Mouse (Mus musculus): ENCODE results near the gene Sh3pxd2b. TPM values are rescaled to one million over a fixed set of nuclear protein-coding genes. Genes with fewer than 3 reads are reported as not detected.
A peak's percentile ranks its signal among the peaks of the same experiment; 100 is the strongest.

The Sh3pxd2b gene
- total and polyA plus RNA-seq, 2 experiments from 2014 or later = 7.4 to 35.9 TPM

DNA sequence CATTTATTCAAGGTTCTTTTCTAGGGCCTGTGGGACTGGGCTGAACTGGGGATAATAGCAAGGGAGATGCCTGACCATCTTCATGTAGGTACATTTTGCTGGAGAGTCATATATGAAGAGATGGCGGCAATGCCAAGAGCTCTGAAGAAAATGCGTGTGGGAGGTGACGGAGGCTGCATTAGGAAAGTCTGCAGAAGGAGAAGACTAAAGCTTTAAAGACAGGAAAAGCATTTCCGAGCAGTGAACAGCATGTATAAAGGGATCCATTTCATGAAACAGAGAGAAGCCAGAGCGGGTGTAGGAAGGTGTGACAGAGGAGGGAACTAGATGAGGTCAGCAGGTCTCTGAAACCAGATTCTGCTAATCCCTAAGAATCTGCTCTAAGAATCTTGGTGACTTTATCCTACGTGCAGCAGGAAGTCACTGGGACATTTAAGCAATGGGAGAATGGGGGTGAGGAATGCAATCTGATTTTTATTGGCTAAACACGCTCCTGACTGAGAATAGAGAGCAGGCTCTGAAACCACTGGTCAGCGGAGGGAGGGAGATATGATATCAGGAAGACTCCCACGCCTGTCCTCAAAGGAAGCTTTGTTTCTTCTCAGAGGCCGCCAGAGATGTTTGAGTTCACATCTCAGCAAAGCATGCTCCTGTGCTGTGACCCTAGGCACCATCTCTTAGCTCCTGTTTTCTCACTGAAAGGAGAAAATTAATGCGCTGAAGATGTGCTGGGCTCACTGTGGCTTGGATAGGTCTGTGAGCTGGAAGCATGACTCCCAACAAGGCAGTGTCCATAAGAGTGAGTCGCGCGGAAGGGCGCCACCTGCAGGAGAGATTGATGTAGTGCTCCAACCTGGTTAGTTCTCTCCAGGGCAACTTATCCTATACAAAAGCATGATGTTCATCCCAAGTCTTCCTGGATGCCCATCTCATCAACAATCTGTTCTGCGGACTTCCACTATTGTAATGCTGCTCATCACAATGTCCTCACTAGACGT is 6.8 kb upstream of the Sh3pxd2b start:
- ATAC-seq (peak; percentile 62), DNase-seq (peak; percentile 63)
- no peak overlapping the region for H3K9ac ChIP-seq
- H3K4me1 ChIP-seq (ENCODE audit: insufficient read depth) = no peaks in the 10 kb centered on the region
- no peak overlapping the region for H3K27ac ChIP-seq (ENCODE audit: low read depth, low read length)
- no peak overlapping the region for H3K4me3 ChIP-seq (ENCODE audit: low read depth, low read length)
- peak; percentile 76 for TF ChIP-seq CTCF (IDR thresholded peaks at IDR 0.05; ENCODE audit: low read depth)
- H3K36me3 ChIP-seq (ENCODE audit: insufficient read depth) = no peaks in the 10 kb centered on the region
- no peaks in the 10 kb centered on the region for H3K27me3 ChIP-seq (ENCODE audit: insufficient read depth, low read length)
- H3K9me3 ChIP-seq (ENCODE audit: low read length) = no peaks in the 10 kb centered on the region
- no peak overlapping the region for H3K4me2 ChIP-seq (ENCODE audit: low read depth)
- 48% methylated on average over 17 of the region's 17 CpGs for WGBS

DNA sequence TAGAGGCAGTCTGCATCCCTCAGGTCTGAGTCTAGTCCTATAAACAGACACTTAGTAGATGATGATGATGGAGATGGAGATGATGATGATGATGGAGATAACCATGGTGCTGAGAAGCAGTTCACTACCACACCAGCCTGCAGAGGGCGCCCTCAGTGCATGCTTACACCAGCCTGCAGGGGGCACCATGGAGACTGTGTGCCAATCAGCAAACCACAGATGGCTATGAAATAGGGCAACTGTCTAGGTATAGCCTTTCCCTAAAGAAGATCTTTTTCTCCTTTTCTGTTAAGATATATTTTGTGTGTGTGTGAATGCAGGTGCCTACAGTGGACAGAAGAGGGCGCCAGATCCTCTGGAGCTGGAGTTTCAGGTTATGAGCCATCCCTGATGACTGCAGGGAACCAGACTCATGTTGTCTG is 4.8 kb upstream of the Sh3pxd2b start:
- DNase-seq = peak; percentile 68
- TF ChIP-seq CTCF (IDR thresholded peaks at IDR 0.05; ENCODE audit: low read depth) = peak; percentile 78

DNA sequence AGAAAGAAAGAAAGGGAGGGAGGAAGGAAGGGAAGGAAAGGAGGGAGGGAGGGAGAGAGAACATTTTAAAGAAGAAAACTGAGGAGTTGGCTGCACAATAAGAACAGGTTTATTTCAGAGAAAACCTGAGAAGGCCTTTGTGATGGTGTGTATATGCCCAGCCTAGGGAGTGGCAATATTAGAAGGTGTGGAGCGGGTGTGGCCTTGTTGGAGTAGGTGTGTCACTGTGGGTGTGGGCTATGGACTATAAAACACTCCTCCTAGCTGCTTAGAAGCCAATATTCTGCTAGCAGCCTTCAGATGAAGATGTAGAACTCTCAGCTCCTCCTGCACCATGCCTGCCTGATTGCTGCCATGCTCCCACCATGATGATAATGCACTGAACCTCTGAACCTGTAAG is 4.3 kb upstream of the Sh3pxd2b start:
- no peak overlapping the region for H3K4me2 ChIP-seq (ENCODE audit: low read depth)
- DNase-seq (no peak), ATAC-seq (no peak)
- no peaks in the 10 kb centered on the region for H3K9me3 ChIP-seq (ENCODE audit: low read length)
- no peaks in the 10 kb centered on the region for H3K36me3 ChIP-seq (ENCODE audit: insufficient read depth)
- no peak overlapping the region for H3K27ac ChIP-seq (ENCODE audit: low read depth, low read length)
- H3K4me3 ChIP-seq (ENCODE audit: low read depth, low read length) = no peak overlapping the region
- no peak overlapping the region for H3K9ac ChIP-seq
- TF ChIP-seq CTCF (IDR thresholded peaks at IDR 0.05; ENCODE audit: low read depth) = no peak
- no peaks in the 10 kb centered on the region for H3K27me3 ChIP-seq (ENCODE audit: insufficient read depth, low read length)
- 96% methylated on average over 1 of the region's 1 CpGs for WGBS
- peaks cover 1% of the 10 kb centered on the region for H3K4me1 ChIP-seq (ENCODE audit: insufficient read depth)

More for the DNA sequence above, 4.8 kb upstream of the Sh3pxd2b start:
- Histone ChIP-seq H3K9ac (no peak overlapping the region), H3K4me1 (ENCODE audit: insufficient read depth) (no peaks in the 10 kb centered on the region), H3K36me3 (ENCODE audit: insufficient read depth) (no peaks in the 10 kb centered on the region), H3K9me3 (ENCODE audit: low read length) (no peaks in the 10 kb centered on the region), H3K4me2 (ENCODE audit: low read depth) (no peak overlapping the region), H3K27me3 (ENCODE audit: insufficient read depth, low read length) (no peaks in the 10 kb centered on the region), H3K4me3 (ENCODE audit: low read depth, low read length) (no peak overlapping the region), H3K27ac (ENCODE audit: low read depth, low read length) (no peak overlapping the region)
- WGBS = 22% methylated on average over 2 of the region's 2 CpGs
- ATAC-seq = no peak

DNA sequence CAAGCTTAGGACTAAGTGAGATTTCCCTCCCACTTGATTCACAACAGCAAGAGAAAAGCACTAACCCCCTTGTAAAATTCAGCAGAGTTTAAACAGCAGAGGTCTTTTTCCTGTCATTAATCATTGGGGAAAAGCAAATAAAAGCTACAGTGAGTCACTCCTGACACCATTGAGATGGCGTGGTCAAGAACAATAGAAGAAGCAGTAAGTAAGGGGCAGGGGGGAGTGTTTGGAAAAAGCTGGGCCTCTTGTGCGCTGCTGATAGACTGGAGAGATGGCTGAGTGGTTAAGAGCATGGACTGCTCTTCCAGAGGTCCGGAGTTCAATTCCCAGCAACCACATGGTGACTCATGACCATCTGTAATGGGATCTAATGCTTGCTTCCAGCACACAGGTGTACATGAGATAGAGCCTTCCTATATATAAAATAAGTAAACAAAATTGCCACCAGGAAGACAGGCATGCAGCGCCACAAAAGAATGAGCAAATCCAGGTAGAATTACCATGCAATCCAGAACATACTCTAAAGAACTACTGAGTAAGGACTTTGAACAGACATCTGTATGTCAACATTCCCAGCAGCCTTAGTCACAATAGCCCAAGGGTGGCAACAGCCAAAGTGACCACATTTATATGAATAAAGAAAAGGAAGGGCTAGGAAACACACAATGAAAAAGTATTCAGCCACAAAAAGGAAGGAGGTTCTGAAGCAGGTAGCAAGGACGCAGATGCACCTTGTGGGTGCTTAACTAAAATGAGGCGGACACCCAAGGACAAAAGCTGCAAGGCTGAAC is 1.9 kb upstream of the Sh3pxd2b start:
- H3K9ac ChIP-seq = no peak overlapping the region
- no peak for ATAC-seq
- TF ChIP-seq CTCF (IDR thresholded peaks at IDR 0.05; ENCODE audit: low read depth) = no peak

DNA sequence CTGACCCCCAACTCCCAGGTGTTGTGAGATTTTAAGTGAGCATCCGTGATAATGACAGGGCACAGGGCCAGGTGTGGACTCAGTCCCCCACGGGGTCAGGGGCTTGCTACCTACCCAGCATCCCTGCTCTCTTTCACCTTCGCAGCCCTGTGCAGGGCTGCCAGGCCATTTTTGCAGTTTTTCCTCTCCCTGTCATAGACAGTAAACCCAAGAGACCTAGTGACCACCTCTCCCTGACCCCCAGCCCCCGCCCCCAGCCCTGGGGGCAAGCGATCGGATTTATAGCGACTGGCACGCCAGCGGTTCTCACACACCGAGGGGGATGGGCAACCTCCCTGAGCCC is 385 bp upstream of the Sh3pxd2b start:
- Histone ChIP-seq H3K9ac (peak overlapping the region; percentile 91), H3K27ac (ENCODE audit: low read depth, low read length) (peak overlapping the region; percentile 82), H3K4me3 (ENCODE audit: low read depth, low read length) (peak overlapping the region; percentile 77), H3K4me1 (ENCODE audit: insufficient read depth) (peaks cover 17% of the 10 kb centered on the region), H3K36me3 (ENCODE audit: insufficient read depth) (peaks cover 7% of the 10 kb centered on the region; the same call in 1 of the 2 replicates), H3K27me3 (ENCODE audit: insufficient read depth, low read length) (no peaks in the 10 kb centered on the region), H3K9me3 (ENCODE audit: low read length) (no peaks in the 10 kb centered on the region), H3K4me2 (ENCODE audit: low read depth) (peak overlapping the region; percentile 65)
- TF ChIP-seq CTCF (IDR thresholded peaks at IDR 0.05; ENCODE audit: low read depth) = no peak
- ATAC-seq (peak; percentile 15; the same call in 1 of the 2 replicates), DNase-seq (peak; percentile 53)
- WGBS = 4% methylated on average over 9 of the region's 10 CpGs

More for the DNA sequence above, 1.9 kb upstream of the Sh3pxd2b start:
- H3K27me3 ChIP-seq (ENCODE audit: insufficient read depth, low read length) = no peaks in the 10 kb centered on the region
- no peaks in the 10 kb centered on the region for H3K36me3 ChIP-seq (ENCODE audit: insufficient read depth)
- no peak for DNase-seq
- H3K9me3 ChIP-seq (ENCODE audit: low read length) = no peaks in the 10 kb centered on the region
- 83% methylated on average over 6 of the region's 6 CpGs for WGBS
- no peak overlapping the region for H3K27ac ChIP-seq (ENCODE audit: low read depth, low read length)
- H3K4me2 ChIP-seq (ENCODE audit: low read depth) = no peak overlapping the region
- H3K4me3 ChIP-seq (ENCODE audit: low read depth, low read length) = no peak overlapping the region
- peaks cover 17% of the 10 kb centered on the region for H3K4me1 ChIP-seq (ENCODE audit: insufficient read depth)

DNA sequence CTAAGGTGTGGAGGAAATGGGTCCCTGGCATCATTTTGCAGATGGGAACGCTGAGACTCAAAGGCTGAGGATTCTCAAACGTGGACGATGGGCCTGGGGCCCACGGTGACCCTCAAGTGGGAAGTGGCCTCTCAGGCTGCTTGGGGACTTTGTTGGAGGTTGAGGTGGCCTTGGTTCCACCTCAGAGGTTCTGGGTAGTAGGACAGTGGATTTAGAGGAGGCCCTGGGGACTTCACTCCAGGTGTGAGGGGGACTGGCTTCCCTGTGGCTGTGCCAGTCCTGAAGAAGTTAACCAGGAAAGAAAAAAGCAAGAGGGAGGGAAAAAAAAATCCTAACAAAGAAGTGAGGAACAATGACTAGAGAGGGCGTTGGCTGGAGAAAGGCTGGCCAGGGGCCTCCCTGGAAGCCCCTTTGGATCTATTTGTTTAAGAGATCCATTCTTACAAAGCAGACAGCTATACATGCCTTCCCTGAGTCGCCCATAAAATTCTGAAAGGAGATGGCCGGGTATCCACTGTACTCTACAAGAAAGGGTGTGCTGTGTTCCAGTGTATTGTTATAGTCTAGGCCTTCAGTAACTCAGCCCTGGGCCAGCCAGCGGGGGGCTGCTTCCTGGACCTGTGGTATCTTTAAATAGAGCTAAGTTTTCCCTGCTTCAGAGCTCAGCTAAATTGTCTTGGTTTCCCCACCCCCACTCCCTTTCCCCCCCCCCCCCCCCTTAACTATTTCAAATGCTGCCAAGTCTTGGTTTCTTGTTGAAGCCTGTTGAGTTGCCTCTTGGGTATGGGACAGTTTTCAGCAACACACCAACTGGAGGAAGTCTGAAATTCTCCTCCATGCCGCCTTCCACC is 1.0 kb downstream of the Sh3pxd2b start:
- H3K9me3 ChIP-seq (ENCODE audit: low read length) = no peaks in the 10 kb centered on the region
- H3K9ac ChIP-seq = peak overlapping the region; percentile 91
- TF ChIP-seq CTCF (IDR thresholded peaks at IDR 0.05; ENCODE audit: low read depth) = no peak
- ATAC-seq (no peak), DNase-seq (no peak)
- H3K4me2 ChIP-seq (ENCODE audit: low read depth) = peak overlapping the region; percentile 65
- peaks cover 7% of the 10 kb centered on the region; the same call in 1 of the 2 replicates for H3K36me3 ChIP-seq (ENCODE audit: insufficient read depth)
- H3K4me3 ChIP-seq (ENCODE audit: low read depth, low read length) = peak overlapping the region; percentile 77
- no peaks in the 10 kb centered on the region for H3K27me3 ChIP-seq (ENCODE audit: insufficient read depth, low read length)
- 10% methylated on average over 9 of the region's 9 CpGs for WGBS
- H3K4me1 ChIP-seq (ENCODE audit: insufficient read depth) = peaks cover 17% of the 10 kb centered on the region
- peak overlapping the region; percentile 82 for H3K27ac ChIP-seq (ENCODE audit: low read depth, low read length)
